Mouse (Mus musculus): ENCODE data around the gene Upf2.
A peak's percentile ranks its signal among the peaks of the same experiment; 100 is the strongest.
"Not testable (repeated sequence)": the region's sequence is repeated elsewhere in the genome, so short reads cannot be mapped to it uniquely, and the experiment has no call there.

The Upf2 gene

GRCm38 (mm10) chr2:5949821-5950220 lies 1.4 kb upstream of the Upf2 start:
- DNase-seq (ENCODE audit: low read depth), result not testable (repeated sequence)

- no peak for DNase-seq (ENCODE audit: low read depth)
These were observed 964 bp upstream of the Upf2 start for GRCm38 (mm10) chr2:5950305-5950704.

- no peak for DNase-seq (ENCODE audit: low read depth)
These were observed 447 bp downstream of the Upf2 start for GRCm38 (mm10) chr2:5951621-5952211.

- DNase-seq (ENCODE audit: low read depth), result no peak
These were observed 6.4 kb downstream of the Upf2 start for GRCm38 (mm10) chr2:5957705-5958104.

- no peak for DNase-seq (ENCODE audit: low read depth)
These were observed 11.0 kb downstream of the Upf2 start for GRCm38 (mm10) chr2:5962265-5962664.

- not testable (repeated sequence) for DNase-seq (ENCODE audit: low read depth)
These were observed 12.5 kb downstream of the Upf2 start for GRCm38 (mm10) chr2:5963729-5964128.

GRCm38 (mm10) chr2:5965972-5966371 lies 14.7 kb downstream of the Upf2 start:
- no peak for DNase-seq (ENCODE audit: low read depth)

GRCm38 (mm10) chr2:5970629-5971028 lies 19.4 kb downstream of the Upf2 start:
- not testable (repeated sequence) for DNase-seq (ENCODE audit: low read depth)

- DNase-seq (ENCODE audit: low read depth), result no peak
These were observed 26.3 kb downstream of the Upf2 start for GRCm38 (mm10) chr2:5977532-5977931.

- peak; percentile 37 for DNase-seq (ENCODE audit: low read depth)
These were observed 44.3 kb downstream of the Upf2 start for GRCm38 (mm10) chr2:5995538-5995937.

- no peak for DNase-seq (ENCODE audit: low read depth)
These were observed 52.7 kb downstream of the Upf2 start for GRCm38 (mm10) chr2:6003949-6004348.

- no peak for DNase-seq (ENCODE audit: low read depth)
These were observed 63.3 kb downstream of the Upf2 start for GRCm38 (mm10) chr2:6014532-6014931.

- not testable (repeated sequence) for DNase-seq (ENCODE audit: low read depth)
These were observed 63.9 kb downstream of the Upf2 start for GRCm38 (mm10) chr2:6015182-6015581.

GRCm38 (mm10) chr2:6020570-6020969 lies 69.3 kb downstream of the Upf2 start:
- DNase-seq (ENCODE audit: low read depth), result no peak

GRCm38 (mm10) chr2:6042644-6043043 lies 91.4 kb downstream of the Upf2 start:
- no peak for DNase-seq (ENCODE audit: low read depth)

GRCm38 (mm10) chr2:6046796-6047195 lies 95.5 kb downstream of the Upf2 start:
- DNase-seq (ENCODE audit: low read depth), result no peak

GRCm38 (mm10) chr2:6048570-6048969 lies 97.3 kb downstream of the Upf2 start:
- DNase-seq (ENCODE audit: low read depth), result no peak

GRCm38 (mm10) chr2:6049018-6049417 lies 97.7 kb downstream of the Upf2 start:
- DNase-seq (ENCODE audit: low read depth), result no peak

- no peak for DNase-seq (ENCODE audit: low read depth)
These were observed 104.2 kb downstream of the Upf2 start for GRCm38 (mm10) chr2:6055466-6055865.

- no peak for DNase-seq (ENCODE audit: low read depth)
These were observed 105.2 kb downstream of the Upf2 start for GRCm38 (mm10) chr2:6056518-6056917.

GRCm38 (mm10) chr2:6059291-6059690 lies 108.0 kb downstream of the Upf2 start:
- DNase-seq (ENCODE audit: low read depth), result no peak

- no peak for DNase-seq (ENCODE audit: low read depth)
These were observed 109.0 kb downstream of the Upf2 start for GRCm38 (mm10) chr2:6060071-6060804.

GRCm38 (mm10) chr2:6067341-6067740 lies 116.1 kb downstream of the Upf2 start:
- DNase-seq (ENCODE audit: low read depth), result no peak

GRCm38 (mm10) chr2:6070925-6071324 lies 119.7 kb downstream of the Upf2 start:
- no peak for DNase-seq (ENCODE audit: low read depth)
